In genomic region chr8:108609114-108609513, GRCm38 (mm10) we compare ENCODE assay signal across 26 mouse cellular contexts.
DNase-seq lines count a peak whose midpoint lies in the region; TF ChIP-seq lines count a peak whose summit lies in the region.
"Had no signal": no experiment of that assay in that cellular context is flagged by ENCODE, and none has a peak within 500 bp of the region (broad histone marks: within the 10 kb centered on the region; RNA-seq: fewer than 3 reads in every experiment).

No protein-coding gene starts in this region.

- TF ChIP-seq CTCF in kidney, adult 2 months (conservative IDR thresholded peaks at IDR 0.05; ENCODE audit: insufficient read depth, insufficient read length, low read depth, low read length) = no peak
- TF ChIP-seq CTCF in liver, adult 2 months (IDR thresholded peaks at IDR 0.05; ENCODE audit: low read depth, low read length) = no peak

- no peak overlapping the region for H3K4me3 ChIP-seq in kidney, adult 2 months (ENCODE audit: insufficient read depth, low read depth, low read length)
- H3K4me3 ChIP-seq in liver, adult 2 months (ENCODE audit: insufficient read depth, low read depth, low read length) = no peak overlapping the region
- H3K4me3 ChIP-seq: embryonic facial prominence, embryonic 15.5 days; forebrain, embryonic 12.5 days; heart, embryonic 10.5 days; hindbrain, embryonic 10.5 days; hindbrain, embryonic 15.5 days; limb, embryonic 10.5 days; limb, embryonic 15.5 days; liver, embryonic 15.5 days had no signal

- peak overlapping the region; percentile 86 for H3K27ac ChIP-seq in kidney, adult 2 months (ENCODE audit: insufficient read depth, low read depth, low read length)
- no peak overlapping the region for H3K27ac ChIP-seq in liver, adult 2 months (replicated peaks; ENCODE audit: insufficient read depth, low read depth, low read length)
- H3K27ac ChIP-seq: embryonic facial prominence, embryonic 15.5 days; forebrain, embryonic 12.5 days; heart, embryonic 10.5 days; hindbrain, embryonic 10.5 days; hindbrain, embryonic 15.5 days; limb, embryonic 10.5 days; limb, embryonic 15.5 days; liver, embryonic 15.5 days had no signal

- 43% methylated on average over 5 of the region's 5 CpGs for WGBS in kidney, adult 2 months
- 68% methylated on average over 5 of the region's 5 CpGs for WGBS in liver, adult 2 months

- no peak for TF ChIP-seq POLR2A in kidney, adult 2 months (IDR thresholded peaks at IDR 0.05; ENCODE audit: low read depth, low read length)
- no peak for TF ChIP-seq POLR2A in liver, adult 2 months (IDR thresholded peaks at IDR 0.05; ENCODE audit: extremely low read depth, insufficient read depth, low read length)

- no peaks in the 10 kb centered on the region for H3K27me3 ChIP-seq in kidney, adult 2 months (replicated peaks; ENCODE audit: control insufficient read depth, insufficient read depth, low read length)
- H3K27me3 ChIP-seq in liver, adult 2 months (ENCODE audit: control insufficient read depth, insufficient read depth, low read length) = no peaks in the 10 kb centered on the region
- H3K27me3 ChIP-seq: embryonic facial prominence, embryonic 15.5 days; hindbrain, embryonic 15.5 days; limb, embryonic 15.5 days had no signal

- H3K4me1 ChIP-seq in kidney, adult 2 months (ENCODE audit: control insufficient read depth, insufficient read depth, low read length) = 0 out of 2 replicates have a peak, but pooled peaks cover 5% of the 10 kb centered on the region
- H3K4me1 ChIP-seq in liver, adult 2 months (ENCODE audit: control insufficient read depth, insufficient read depth, low read length) = no peaks in the 10 kb centered on the region
- H3K4me1 ChIP-seq: hindbrain, embryonic 15.5 days had no signal

- no peaks in the 10 kb centered on the region for H3K36me3 ChIP-seq in kidney, adult 2 months (ENCODE audit: control insufficient read depth, insufficient read depth, low read length)
- H3K36me3 ChIP-seq in liver, adult 2 months (ENCODE audit: control insufficient read depth, insufficient read depth, low read length) = no peaks in the 10 kb centered on the region
- H3K36me3 ChIP-seq: embryonic facial prominence, embryonic 15.5 days; forebrain, embryonic 12.5 days; heart, embryonic 10.5 days; hindbrain, embryonic 10.5 days; hindbrain, embryonic 15.5 days; limb, embryonic 10.5 days; limb, embryonic 15.5 days; liver, embryonic 15.5 days had no signal

- no peak overlapping the region for H3K9ac ChIP-seq in liver, adult 2 months (ENCODE audit: low read depth, low read length)
- H3K9ac ChIP-seq: embryonic facial prominence, embryonic 15.5 days; forebrain, embryonic 12.5 days; forebrain, postnatal 0 days; hindbrain, embryonic 15.5 days; limb, embryonic 15.5 days; liver, embryonic 15.5 days; lung, embryonic 14.5 days had no signal

- peak; percentile 91 for DNase-seq in heart, adult 11 months
- no peak for DNase-seq in heart, postnatal 4 days
- DNase-seq in kidney, adult 2 months = no peak
- DNase-seq in kidney, adult 8-10 months = no peak
- peak; percentile 24 for DNase-seq in liver, adult 2 months (ENCODE audit: extremely low read depth, low read depth, low spot score)
- DNase-seq in liver = no peak
- DNase-seq in ovary, postnatal 10 days (ENCODE audit: low spot score) = no peak
- DNase-seq: adrenal gland, postnatal 14 days; cerebellum, adult 11-12 months; cerebellum, postnatal 10 days; forebrain, postnatal 0 days; gastrocnemius, postnatal 36 days; layer of hippocampus, postnatal 36 days; lung, embryonic 14.5 days; lung, postnatal 36 days; right cerebral cortex, adult 18-20 months; spleen, adult 18-20 months; thymus, postnatal 14 days had no signal

- no peaks in the 10 kb centered on the region for H3K79me2 ChIP-seq in liver, adult 2 months (ENCODE audit: control insufficient read depth, insufficient read depth, low read length)

Comparison
In these comparisons a context has a peak if more than half of its experiments do, and no peak if none do; other contexts are left out.
1. DNase-seq: peak in heart, adult 11 months (single experiment) and liver, adult 2 months (single experiment); none in heart, postnatal 4 days (single experiment), kidney, adult 2 months (single experiment), kidney, adult 8-10 months (0 of 2), liver (single experiment) and ovary, postnatal 10 days (single experiment).